Mouse (Mus musculus) MEL (cell line): ENCODE data around the gene Cfap54.

ENCODE experiments used
- CTCF ChIP-seq, 3 experiments: IDR thresholded peaks in 2 of 3; conservative IDR thresholded peaks in 1 of 3; 2 replicates each; pipeline ENCODE4 v1.5.1; 2011 to 2012; ENCODE audit warnings: low read length in 3 of 3, low read depth in 2 of 3, mild to moderate bottlenecking in 2 of 3, improper control_type of control experiment in 1 of 3, inconsistent platforms in 1 of 3, mixed read lengths in 1 of 3, moderate library complexity in 1 of 3; ENCODE audit not compliant: control insufficient read depth in 1 of 3, insufficient read depth in 1 of 3, poor library complexity in 1 of 3, severe bottlenecking in 1 of 3
- EP300 ChIP-seq, 2 experiments: IDR thresholded peaks; 2 replicates each; pipeline ENCODE4 v1.6.1; 2011; ENCODE audit warnings: improper control_type of control experiment in 2 of 2, low read length in 2 of 2, low read depth in 1 of 2, mild to moderate bottlenecking in 1 of 2
- GATA1 ChIP-seq: IDR thresholded peaks from 2 replicates; pipeline ENCODE4 v1.6.1; 2011; ENCODE audit warnings: low read depth, low read length, improper control_type of control experiment
- HCFC1 ChIP-seq: IDR thresholded peaks from 2 replicates; pipeline ENCODE4 v1.6.1; 2012; ENCODE audit warnings: low read depth, mild to moderate bottlenecking, inconsistent platforms, low read length, improper control_type of control experiment, moderate library complexity
- KAT2A ChIP-seq: conservative IDR thresholded peaks from 2 replicates; pipeline ENCODE4 v1.6.1; 2012; ENCODE audit warnings: low read depth, low read length, improper control_type of control experiment, inconsistent platforms
- POLR2A ChIP-seq, 2 experiments: IDR thresholded peaks; 2 replicates each; pipeline ENCODE4 v1.6.1; 2011 to 2012; ENCODE audit warnings: low read length in 2 of 2, mild to moderate bottlenecking in 2 of 2, control low read depth in 1 of 2, improper control_type of control experiment in 1 of 2, low read depth in 1 of 2, moderate library complexity in 1 of 2; ENCODE audit not compliant: control insufficient read depth in 1 of 2, insufficient read depth in 1 of 2, poor library complexity in 1 of 2
- POLR2AphosphoS5 ChIP-seq: IDR thresholded peaks from 2 replicates; pipeline ENCODE4 v1.6.1; 2012; ENCODE audit warnings: low read depth, borderline replicate concordance, mild to moderate bottlenecking, inconsistent platforms, low read length, moderate library complexity, mixed read lengths
- SMC3 ChIP-seq: IDR thresholded peaks from 2 replicates; pipeline ENCODE4 v1.6.1; 2011; ENCODE audit warnings: low read depth, low read length, improper control_type of control experiment
- TAL1 ChIP-seq: IDR thresholded peaks from 2 replicates; pipeline ENCODE4 v1.6.1; 2012; ENCODE audit warnings: mild to moderate bottlenecking, inconsistent platforms, low read length, moderate library complexity, mixed read lengths
- UBTF ChIP-seq: IDR thresholded peaks from 2 replicates; pipeline ENCODE4 v1.6.1; 2012; ENCODE audit warnings: low read depth, mild to moderate bottlenecking, inconsistent platforms, low read length, improper control_type of control experiment, moderate library complexity, borderline replicate concordance; ENCODE audit not compliant: insufficient read depth
- ZC3H11A ChIP-seq: IDR thresholded peaks from 2 replicates; pipeline ENCODE4 v1.6.1; 2012; ENCODE audit warnings: low read depth, mild to moderate bottlenecking, inconsistent platforms, low read length, improper control_type of control experiment
- ZKSCAN1 ChIP-seq: IDR thresholded peaks from 2 replicates; pipeline ENCODE4 v1.6.1; 2012; ENCODE audit warnings: low read depth, mild to moderate bottlenecking, inconsistent platforms, low read length, improper control_type of control experiment, moderate library complexity

GRCm38 (mm10) chr10:93069721-93070120, 11.7 kb downstream of the Cfap54 start:
- TF ChIP-seq CTCF (IDR thresholded peaks at IDR 0.05 in 2 of 3, conservative IDR thresholded peaks at IDR 0.05 in 1 of 3; ENCODE audit: control insufficient read depth in 1 of 3, insufficient read depth in 1 of 3, low read depth in 2 of 3, low read length in 3 of 3, poor library complexity in 1 of 3, severe bottlenecking in 1 of 3) (no peak), ZC3H11A (no peak), POLR2A (IDR thresholded peaks at IDR 0.05; ENCODE audit: control insufficient read depth in 1 of 2, insufficient read depth in 1 of 2, low read depth in 1 of 2, low read length in 2 of 2, poor library complexity in 1 of 2) (no peak), UBTF (no peak), SMC3 (no peak), EP300 (IDR thresholded peaks at IDR 0.05; ENCODE audit: low read depth in 1 of 2, low read length in 2 of 2) (no peak), HCFC1 (no peak), ZKSCAN1 (no peak), TAL1 (no peak), POLR2AphosphoS5 (no peak), KAT2A (no peak), GATA1 (no peak)
